Mouse (Mus musculus) 3134 (cell line): Measurements from ENCODE around the gene Scgb2b18.
"Not testable (repeated sequence)": the region's sequence is repeated elsewhere in the genome, so short reads cannot be mapped to it uniquely, and the experiment has no call there.

ENCODE experiments used
- DNase-seq: peaks from one replicate; pipeline ENCODE4 v3.0.0-alpha.2; 2011; ENCODE audit warnings: low spot score; ENCODE audit not compliant: insufficient read length; ENCODE audit errors: extremely low read depth

Gene Scgb2b18

DNA sequence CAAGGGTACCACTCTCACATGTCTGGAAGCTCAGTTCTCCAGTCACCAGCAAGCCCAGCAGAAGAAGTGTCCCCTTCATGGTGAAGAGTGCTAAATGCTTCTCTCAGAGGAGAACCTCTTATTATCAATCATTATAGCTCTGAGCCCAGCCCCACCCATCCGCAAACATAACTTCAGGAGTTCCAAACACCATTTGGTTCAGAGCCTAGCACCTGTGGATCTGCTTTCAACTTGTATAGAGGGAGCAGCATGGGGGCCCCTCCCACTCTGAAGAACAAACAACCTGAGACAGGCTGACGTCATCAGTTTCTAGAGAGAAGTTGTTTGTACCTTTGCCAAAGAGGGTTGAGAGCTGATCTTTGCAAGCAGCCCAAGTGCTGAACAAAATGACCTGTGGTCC is at the start of gene Scgb2b18:
Scgb2b18 (minus strand) TSS at position 101 of the 400 bp plus-strand sequence.
- not testable (repeated sequence) for DNase-seq

DNA sequence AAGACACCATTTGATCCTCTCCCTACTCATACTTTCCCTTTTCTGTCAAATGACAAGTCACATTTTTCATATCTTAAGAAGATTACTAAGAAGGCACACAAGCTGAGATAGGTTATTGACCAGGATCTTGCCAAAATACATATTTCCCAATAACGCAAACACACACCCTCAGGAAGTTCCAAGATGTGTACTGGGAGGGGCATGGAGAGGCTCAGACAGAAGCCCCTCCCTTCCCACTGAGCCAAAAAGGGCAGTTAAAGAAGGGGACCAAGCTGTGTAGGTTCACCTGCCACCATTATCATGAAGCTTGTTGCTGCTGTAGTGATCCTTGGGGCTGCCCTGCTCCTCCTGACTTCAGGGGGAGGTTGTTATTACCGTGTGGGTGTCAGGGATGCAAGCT is 11.6 kb upstream of the Scgb2b18 start, which contains the start of gene Scgb1b18:
Scgb1b18 (plus strand) TSS at position 301 of the 400 bp plus-strand sequence.
- DNase-seq: not testable (repeated sequence)
